Mouse (Mus musculus): ENCODE data around the gene Mbl1. TPM values are rescaled to one million over a fixed set of nuclear protein-coding genes. Genes with fewer than 3 reads are reported as not detected.

Gene Mbl1
- polyA plus RNA-seq (2012; rRNA removed): not detected in 2 replicates

GRCm38 (mm10) chr14:41151220-41151898 is at the start of gene Mbl1:
Mbl1 (plus strand) TSS chr14:41151458.

GRCm38 (mm10) chr14:41104853-41105444 is 46.3 kb upstream of the Mbl1 start, which contains the start of gene Mat1a:
Mat1a (plus strand) TSS chr14:41105035.

GRCm38 (mm10) chr14:41131540-41131939 is 19.7 kb upstream of the Mbl1 start, which contains the start of gene Sftpa1:
Sftpa1 (plus strand) TSS chr14:41131782.

GRCm38 (mm10) chr14:41185059-41185821 is 34.0 kb downstream of the Mbl1 start, which contains the start of gene Sftpd:
Sftpd (minus strand) TSS chr14:41185149.

Other genes with a start within 250 kb of the Mbl1 start
- gene Tspan14, start 184.7 kb upstream of the Mbl1 start, polyA plus RNA-seq (2012; rRNA removed): 37.8 and 40.6 TPM in 2 replicates
- gene Fam213a, start 137.7 kb upstream of the Mbl1 start, polyA plus RNA-seq (2012; rRNA removed): 3.6 and 5.7 TPM in 2 replicates
- gene Dydc2, start 82.2 kb upstream of the Mbl1 start, polyA plus RNA-seq (2012; rRNA removed): not detected in 2 replicates
- gene Dydc1, start 78.5 kb upstream of the Mbl1 start, polyA plus RNA-seq (2012; rRNA removed): not detected in 2 replicates
- gene Mat1a, start 46.4 kb upstream of the Mbl1 start, polyA plus RNA-seq (2012; rRNA removed): 0.14 and 0.42 TPM in 2 replicates
- gene Sftpa1, start 19.7 kb upstream of the Mbl1 start, polyA plus RNA-seq (2012; rRNA removed): 0.19 TPM in 1 of 2 replicates, not detected in the other
- gene Sftpd, start 33.7 kb downstream of the Mbl1 start, polyA plus RNA-seq (2012; rRNA removed): not detected in 2 replicates
- gene Gm2832, start 127.3 kb downstream of the Mbl1 start, polyA plus RNA-seq (2012; rRNA removed): not detected in 2 replicates
- gene Gm5798, start 197.2 kb downstream of the Mbl1 start, polyA plus RNA-seq (2012; rRNA removed): not detected in 2 replicates
- not detected in 2 replicates for gene Gm7945, start 234.9 kb downstream of the Mbl1 start, polyA plus RNA-seq (2012; rRNA removed)